Mouse (Mus musculus): ENCODE measurements around the gene Gm6993.

GRCm38 (mm10) chr12:31256121-31256903 is 15.7 kb downstream of the Gm6993 start:
- TF ChIP-seq EP300 (IDR thresholded peaks at IDR 0.05; ENCODE audit: insufficient read depth, low read depth, low read length): no peak
- no peak for TF ChIP-seq CTCF (IDR thresholded peaks at IDR 0.05; ENCODE audit: low read depth, low read length)
- no peak for TF ChIP-seq POLR2A (IDR thresholded peaks at IDR 0.05; ENCODE audit: insufficient read depth, low read length)

Data from ES-Bruce4 (cell line).